Mouse (Mus musculus): ENCODE measurements around the gene Mybpc1.

GRCm38 (mm10) chr10:88499993-88500392 lies 105.0 kb downstream of the Mybpc1 start:
- TF ChIP-seq CTCF (IDR thresholded peaks at IDR 0.05; ENCODE audit: insufficient read depth, low read depth, low read length) (no peak), POLR2A (IDR thresholded peaks at IDR 0.05; ENCODE audit: insufficient read depth, low read depth, low read length) (no peak)

Measured in olfactory bulb, adult 2 months (tissue).